Mouse (Mus musculus) thymus, adult 2 months (tissue): ENCODE data around the gene Gm10842. TPM values are rescaled to one million over a fixed set of nuclear protein-coding genes. Genes with fewer than 3 reads are reported as not detected.
A peak's percentile ranks its signal among the peaks of the same experiment; 100 is the strongest.
"Not testable (repeated sequence)": the region's sequence is repeated elsewhere in the genome, so short reads cannot be mapped to it uniquely, and the experiment has no call there.

Source experiments
- DNase-seq: peaks from one replicate; pipeline ENCODE4 v3.0.0; 2021
- H3K27ac ChIP-seq: fragments of 200-500 bp; 2 replicates; pipeline ENCODE4 v1.5.1; 2012; ENCODE audit warnings: low read length, control low read depth; ENCODE audit not compliant: control insufficient read depth, insufficient read depth
- H3K27me3 ChIP-seq: fragments of 200-500 bp; 2 replicates; pipeline ENCODE4 v1.6.1; 2012; ENCODE audit warnings: mild to moderate bottlenecking, low read length, moderate library complexity, mixed read lengths; ENCODE audit not compliant: control insufficient read depth, insufficient read depth
- H3K36me3 ChIP-seq: fragments of 200-500 bp; 2 replicates; pipeline ENCODE4 v1.6.1; 2012; ENCODE audit warnings: mild to moderate bottlenecking, low read length, moderate library complexity; ENCODE audit not compliant: control insufficient read depth, insufficient read depth
- H3K4me1 ChIP-seq: fragments of 200-500 bp; replicated peaks from 2 replicates; pipeline ENCODE4 v1.6.1; 2012; ENCODE audit warnings: low read length; ENCODE audit not compliant: control insufficient read depth, insufficient read depth
- H3K4me3 ChIP-seq: fragments of 200-500 bp; 2 replicates; pipeline ENCODE4 v1.5.1; 2012; ENCODE audit warnings: mild to moderate bottlenecking, low read length, control low read depth, moderate library complexity; ENCODE audit not compliant: control insufficient read depth, insufficient read depth
- CTCF ChIP-seq: fragments of 200-500 bp; IDR thresholded peaks from 2 replicates; pipeline ENCODE4 v1.5.1; 2012; ENCODE audit warnings: mild to moderate bottlenecking, control low read depth, low read length, moderate library complexity, borderline replicate concordance; ENCODE audit not compliant: control insufficient read depth, poor library complexity, insufficient read depth; ENCODE audit errors: extremely low read depth
- POLR2A ChIP-seq: fragments of 200-500 bp; IDR thresholded peaks from 2 replicates; pipeline ENCODE4 v1.6.1; 2012; ENCODE audit warnings: mild to moderate bottlenecking, low read length, control low read depth, moderate library complexity; ENCODE audit not compliant: control insufficient read depth, poor library complexity, insufficient read depth; ENCODE audit errors: extremely low read depth
- WGBS: fragments of 180-500 bp; shearing (Covaris S2); methylation state at CpG from one replicate; pipeline ENCODE4 v1.1.7; 2018; 5-methylcytosine and 5-hydroxymethylcytosine counted together
- polyA plus RNA-seq: library from polyadenylated mRNA; depleted of rRNA; stranded (reverse); fragments of >200 nt; gene quantifications from 2 replicates; pipeline ENCODE4 v1.2.3, GENCODE M21; 2012; rRNA removed

Gm10842 gene
- not detected in 2 replicates for polyA plus RNA-seq

- Histone ChIP-seq H3K4me1 (peaks cover 11% of the 10 kb centered on the region), H3K27me3 (no peaks in the 10 kb centered on the region), H3K36me3 (no peaks in the 10 kb centered on the region), H3K27ac (no peak within 1 kb of the TSS), H3K4me3 (no peak within 1 kb of the TSS)
- WGBS: 92% methylated on average over 3 of the region's 3 CpGs
- TF ChIP-seq POLR2A: no peak
- TF ChIP-seq CTCF: no peak
- no peak for DNase-seq
Observed at GRCm38 (mm10) chr11:105146593-105146992, at the start of gene Gm10842. Gene Gm10842, plus strand, starts transcription at chr11:105146893.

- not testable (repeated sequence) for H3K4me1 ChIP-seq, H3K4me3 ChIP-seq, H3K27ac ChIP-seq, H3K27me3 ChIP-seq, H3K36me3 ChIP-seq, DNase-seq
- 78% methylated on average over 22 of the region's 22 CpGs for WGBS
Observed at GRCm38 (mm10) chr11:105112448-105112847, 34.2 kb upstream of the Gm10842 start.

GRCm38 (mm10) chr11:105117814-105118213, 28.9 kb upstream of the Gm10842 start:
- TF ChIP-seq CTCF (no peak), POLR2A (no peak)
- Histone ChIP-seq H3K27me3 (no peaks in the 10 kb centered on the region), H3K36me3 (no peaks in the 10 kb centered on the region), H3K4me1 (no peaks in the 10 kb centered on the region), H3K27ac (no peak overlapping the region), H3K4me3 (no peak overlapping the region)
- DNase-seq: no peak
- 85% methylated on average over 7 of the region's 7 CpGs for WGBS

- no peak for TF ChIP-seq CTCF
- no peak for TF ChIP-seq POLR2A
- Histone ChIP-seq H3K4me3 (no peak overlapping the region), H3K36me3 (no peaks in the 10 kb centered on the region), H3K27ac (no peak overlapping the region), H3K4me1 (no peaks in the 10 kb centered on the region), H3K27me3 (no peaks in the 10 kb centered on the region)
- 49% methylated on average over 4 of the region's 4 CpGs for WGBS
- DNase-seq: no peak
Observed at GRCm38 (mm10) chr11:105120551-105121061, 26.1 kb upstream of the Gm10842 start.

GRCm38 (mm10) chr11:105121792-105122191, 24.9 kb upstream of the Gm10842 start:
- H3K27me3 ChIP-seq, DNase-seq, H3K4me3 ChIP-seq, H3K27ac ChIP-seq, H3K4me1 ChIP-seq, H3K36me3 ChIP-seq: not testable (repeated sequence)
- 72% methylated on average over 5 of the region's 5 CpGs for WGBS

GRCm38 (mm10) chr11:105123986-105124385, 22.7 kb upstream of the Gm10842 start:
- H3K4me1 ChIP-seq: peaks cover 6% of the 10 kb centered on the region
- H3K27me3 ChIP-seq: no peaks in the 10 kb centered on the region
- no peak overlapping the region for H3K4me3 ChIP-seq
- TF ChIP-seq CTCF (no peak), POLR2A (no peak)
- 6% methylated on average over 9 of the region's 9 CpGs for WGBS
- H3K36me3 ChIP-seq: 0 out of 2 replicates have a peak, but pooled peaks cover under 1% of the 10 kb centered on the region
- H3K27ac ChIP-seq: no peak overlapping the region
- DNase-seq: peak; percentile 48

GRCm38 (mm10) chr11:105125735-105126519, 20.8 kb upstream of the Gm10842 start, which contains the start of gene Mettl2:
Gene Mettl2, plus strand, starts transcription at chr11:105126425.
- Histone ChIP-seq H3K27ac (no peak within 1 kb of the TSS), H3K27me3 (no peaks in the 10 kb centered on the region), H3K4me1 (peaks cover 6% of the 10 kb centered on the region), H3K4me3 (peak within 1 kb of the TSS; percentile 90), H3K36me3 (0 out of 2 replicates have a peak, but pooled peaks cover 6% of the 10 kb centered on the region)
- peak; percentile 76 for DNase-seq
- WGBS: 3% methylated on average over 32 of the region's 38 CpGs
- TF ChIP-seq CTCF (no peak), POLR2A (no peak)
